ENCODE assay signal across 15 mouse cellular contexts in the genomic region with DNA sequence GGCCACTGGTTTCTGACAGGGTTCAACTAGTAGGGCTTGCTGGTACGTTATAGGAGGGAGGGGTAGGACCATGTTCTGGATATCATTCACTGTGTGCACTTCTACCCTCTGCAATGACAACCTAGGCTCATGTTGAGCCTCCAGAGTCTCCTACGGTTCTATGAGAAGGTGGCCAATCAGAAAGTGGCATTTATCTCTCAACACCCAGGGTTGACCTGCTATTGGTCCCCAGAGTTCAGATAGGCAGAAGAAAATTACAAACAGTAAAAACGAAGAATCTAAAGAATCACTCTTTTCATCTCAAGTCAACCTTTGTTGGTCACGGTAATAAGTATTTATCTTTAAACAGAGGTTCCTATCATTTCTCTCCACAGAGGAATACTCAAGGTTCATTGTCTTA. TPM values are rescaled to one million over a fixed set of nuclear protein-coding genes. Genes with fewer than 3 reads are reported as not detected.
A peak's percentile ranks its signal among the peaks of the same experiment; 100 is the strongest.
DNase-seq lines count a peak whose midpoint lies in the region; ATAC-seq and TF ChIP-seq lines count a peak whose summit lies in the region.
"Had no signal": no experiment of that assay in that cellular context is flagged by ENCODE, and none has a peak within 500 bp of the region (broad histone marks: within the 10 kb centered on the region; RNA-seq: fewer than 3 reads in every experiment).

No protein-coding gene starts in this region.

- 80% methylated on average over 4 of the region's 4 CpGs for WGBS in heart, embryonic 10.5 days
- WGBS in heart, adult 2 months, result 84% methylated on average over 4 of the region's 4 CpGs
- WGBS in lung, postnatal 0 days, result 65% methylated on average over 4 of the region's 4 CpGs
- 77% methylated on average over 4 of the region's 4 CpGs for WGBS in lung, adult 2 months
- 56% methylated on average over 4 of the region's 4 CpGs for WGBS in small intestine, adult 2 months
- 94% methylated on average over 4 of the region's 4 CpGs for WGBS in forebrain, embryonic 16.5 days

- H3K9me3 ChIP-seq in heart, embryonic 10.5 days, result no peaks in the 10 kb centered on the region
- no peaks in the 10 kb centered on the region for H3K9me3 ChIP-seq in lung, postnatal 0 days (ENCODE audit: low read length)
- H3K9me3 ChIP-seq in forebrain, embryonic 16.5 days (ENCODE audit: control insufficient read depth, low read length), result no peaks in the 10 kb centered on the region
- H3K9me3 ChIP-seq: forebrain, embryonic 10.5 days; neural tube, embryonic 12.5 days had no signal

- TF ChIP-seq POLR2A in heart, adult 2 months (IDR thresholded peaks at IDR 0.05; ENCODE audit: insufficient read depth, low read depth, low read length), result no peak
- no peak for TF ChIP-seq POLR2A in lung, adult 2 months (IDR thresholded peaks at IDR 0.05; ENCODE audit: borderline replicate concordance, extremely low read depth, low read depth, low read length)
- TF ChIP-seq POLR2A in small intestine, adult 2 months (IDR thresholded peaks at IDR 0.05; ENCODE audit: low read depth, low read length), result no peak

- peak overlapping the region; percentile 70; the same call in 1 of the 2 replicates for H3K27ac ChIP-seq in heart, embryonic 10.5 days
- H3K27ac ChIP-seq in heart, adult 2 months, result no peak overlapping the region
- peak overlapping the region; percentile 65 for H3K27ac ChIP-seq in lung, postnatal 0 days (ENCODE audit: low read length)
- peak overlapping the region; percentile 99 for H3K27ac ChIP-seq in small intestine, adult 2 months (ENCODE audit: insufficient read depth, low read depth, low read length)
- H3K27ac ChIP-seq in forebrain, embryonic 16.5 days (ENCODE audit: low read length), result no peak overlapping the region
- H3K27ac ChIP-seq: neural tube, embryonic 12.5 days had no signal

- intact Hi-C loops in heart, adult 2 months (cut with DNase I), result no loop called here

- peaks cover 37% of the 10 kb centered on the region for H3K4me1 ChIP-seq in heart, embryonic 10.5 days
- no peaks in the 10 kb centered on the region for H3K4me1 ChIP-seq in heart, adult 2 months (ENCODE audit: control insufficient read depth, insufficient read depth, low read length)
- peaks cover 8% of the 10 kb centered on the region; the same call in 1 of the 2 replicates for H3K4me1 ChIP-seq in lung, postnatal 0 days (ENCODE audit: insufficient read depth, low read depth, low read length)
- peaks cover 4% of the 10 kb centered on the region for H3K4me1 ChIP-seq in lung, adult 2 months (ENCODE audit: control insufficient read depth, insufficient read depth, low read length)
- H3K4me1 ChIP-seq in small intestine, adult 2 months (ENCODE audit: control insufficient read depth, insufficient read depth, insufficient read length, low read length), result peaks cover 27% of the 10 kb centered on the region; the same call in 1 of the 2 replicates
- peaks cover 16% of the 10 kb centered on the region for H3K4me1 ChIP-seq in forebrain, embryonic 16.5 days (replicated peaks; ENCODE audit: control insufficient read depth, insufficient read depth, low read length)

- H3K4me3 ChIP-seq in heart, embryonic 10.5 days, result no peak overlapping the region
- H3K4me3 ChIP-seq in heart, adult 2 months, result no peak overlapping the region
- no peak overlapping the region for H3K4me3 ChIP-seq in lung, postnatal 0 days (ENCODE audit: low read depth, low read length)
- no peak overlapping the region for H3K4me3 ChIP-seq in lung, adult 2 months (replicated peaks; ENCODE audit: extremely low read depth, low read depth, low read length)
- no peak overlapping the region for H3K4me3 ChIP-seq in small intestine, adult 2 months (ENCODE audit: low read depth, low read length)
- no peak overlapping the region for H3K4me3 ChIP-seq in forebrain, embryonic 16.5 days (replicated peaks; ENCODE audit: low read length)
- H3K4me3 ChIP-seq: forebrain, embryonic 10.5 days; neural tube, embryonic 12.5 days had no signal

- no peak for ATAC-seq in lung, postnatal 0 days
- ATAC-seq in forebrain, embryonic 16.5 days, result no peak

- TF ChIP-seq CTCF in heart, adult 2 months (IDR thresholded peaks at IDR 0.05), result no peak
- no peak for TF ChIP-seq CTCF in lung, postnatal 0 days (IDR thresholded peaks at IDR 0.05)
- TF ChIP-seq CTCF in lung, adult 2 months (IDR thresholded peaks at IDR 0.05; ENCODE audit: insufficient read depth, low read length), result no peak
- TF ChIP-seq CTCF in small intestine, adult 2 months (IDR thresholded peaks at IDR 0.05; ENCODE audit: extremely low read depth, insufficient read length, insufficient replicate concordance, low read depth, low read length), result no peak

- peaks cover 32% of the 10 kb centered on the region for H3K36me3 ChIP-seq in heart, embryonic 10.5 days
- no peaks in the 10 kb centered on the region; the same call in 1 of the 2 replicates for H3K36me3 ChIP-seq in heart, adult 2 months (ENCODE audit: control insufficient read depth, insufficient read depth, low read length)
- H3K36me3 ChIP-seq in lung, postnatal 0 days (ENCODE audit: insufficient read depth, low read length), result peaks cover 7% of the 10 kb centered on the region
- H3K36me3 ChIP-seq in small intestine, adult 2 months (ENCODE audit: control insufficient read depth, insufficient read depth, low read length), result peaks cover 8% of the 10 kb centered on the region; the same call in 1 of the 2 replicates
- H3K36me3 ChIP-seq in forebrain, embryonic 16.5 days (ENCODE audit: control insufficient read depth, insufficient read depth), result no peaks in the 10 kb centered on the region; the same call in 1 of the 2 replicates
- H3K36me3 ChIP-seq: neural tube, embryonic 12.5 days had no signal

- no peak for DNase-seq in heart, embryonic 10.5 days (ENCODE audit: low spot score)
- DNase-seq in heart, adult 2 months, result no peak
- no peak for DNase-seq in lung, postnatal 0 days (ENCODE audit: low spot score)
- no peak for DNase-seq in lung, adult 2 months
- peak; percentile 64 for DNase-seq in liver
- DNase-seq in cerebellum, postnatal 4 days (ENCODE audit: low spot score in 2 of 2), result no peak
- DNase-seq: cerebellum, adult 11 months; kidney, adult 18-20 months; spleen, adult 18-20 months; thymus, adult 18-20 months had no signal

- no peak overlapping the region for H3K4me2 ChIP-seq in lung, postnatal 0 days (replicated peaks; ENCODE audit: low read depth, low read length)
- no peak overlapping the region for H3K4me2 ChIP-seq in forebrain, embryonic 16.5 days (ENCODE audit: low read length)
- H3K4me2 ChIP-seq: midbrain, embryonic 11.5 days; neural tube, embryonic 12.5 days had no signal

- no peaks in the 10 kb centered on the region for H3K79me2 ChIP-seq in heart, adult 2 months (replicated peaks; ENCODE audit: control insufficient read depth, insufficient read depth, low read length)

- H3K9ac ChIP-seq in heart, adult 2 months (ENCODE audit: low read depth, low read length), result no peak overlapping the region
- no peak overlapping the region for H3K9ac ChIP-seq in lung, postnatal 0 days (replicated peaks; ENCODE audit: low read depth)
- no peak overlapping the region for H3K9ac ChIP-seq in forebrain, embryonic 16.5 days (replicated peaks; ENCODE audit: low read depth, low read length)
- H3K9ac ChIP-seq: neural tube, embryonic 12.5 days had no signal

- H3K27me3 ChIP-seq in heart, embryonic 10.5 days (ENCODE audit: insufficient read depth, poor library complexity, severe bottlenecking), result no peaks in the 10 kb centered on the region
- H3K27me3 ChIP-seq in heart, adult 2 months (ENCODE audit: control insufficient read depth, insufficient read depth, low read length), result no peaks in the 10 kb centered on the region
- H3K27me3 ChIP-seq in lung, postnatal 0 days (replicated peaks; ENCODE audit: insufficient read depth, low read length), result no peaks in the 10 kb centered on the region
- H3K27me3 ChIP-seq in small intestine, adult 2 months (ENCODE audit: control insufficient read depth, insufficient read depth, low read length), result no peaks in the 10 kb centered on the region
- H3K27me3 ChIP-seq in forebrain, embryonic 16.5 days (replicated peaks; ENCODE audit: control insufficient read depth, insufficient read depth, low read length), result no peaks in the 10 kb centered on the region
- H3K27me3 ChIP-seq: neural tube, embryonic 12.5 days had no signal

- TF ChIP-seq EP300 in heart, adult 2 months (IDR thresholded peaks at IDR 0.05; ENCODE audit: insufficient read depth, low read depth, low read length), result no peak
- no peak for TF ChIP-seq EP300 in lung, postnatal 0 days (IDR thresholded peaks at IDR 0.05)

RNA-seq across cellular contexts. Expression of a gene that starts 21.2 kb away (rescaled TPM):
- polyA plus RNA-seq in heart, embryonic 10.5 days (2016; fragmentation: Nextera tagmentation; extraction: Ambion mirVana), result 37.9 and 44.6 TPM in 2 replicates
- 10 to 100 TPM; 15.4 to 16.5 TPM for total RNA-seq in heart, adult 2 months (2021)
- polyA plus RNA-seq in heart, adult 2 months (2012; rRNA removed), result 5.6 and 10.0 TPM in 2 replicates
- polyA plus RNA-seq in lung, postnatal 0 days (2015; fragmentation: Nextera tagmentation; extraction: Ambion mirVana), result 31.9 and 32.5 TPM in 2 replicates
- 4.0 and 7.4 TPM in 2 replicates for polyA plus RNA-seq in lung, adult 2 months (2012; rRNA removed)
- 5.4 and 9.7 TPM in 2 replicates for polyA plus RNA-seq in small intestine, adult 2 months (2012; rRNA removed)
- 11.4 and 13.1 TPM in 2 replicates for polyA plus RNA-seq in forebrain, embryonic 16.5 days (2015; fragmentation: Nextera tagmentation; extraction: Ambion mirVana)

RNA-seq across cellular contexts. Expression of a gene that starts 28.9 kb away (rescaled TPM):
- 39.4 and 48.3 TPM in 2 replicates for polyA plus RNA-seq in heart, embryonic 10.5 days (2016; fragmentation: Nextera tagmentation; extraction: Ambion mirVana)
- total RNA-seq in heart, adult 2 months (2021), result 10 to 100 TPM; 19.8 to 26.0 TPM
- polyA plus RNA-seq in heart, adult 2 months (2012; rRNA removed), result 15.4 and 17.3 TPM in 2 replicates
- polyA plus RNA-seq in lung, postnatal 0 days (2015; fragmentation: Nextera tagmentation; extraction: Ambion mirVana), result 17.6 and 20.0 TPM in 2 replicates
- polyA plus RNA-seq in lung, adult 2 months (2012; rRNA removed), result 6.9 and 11.9 TPM in 2 replicates
- polyA plus RNA-seq in small intestine, adult 2 months (2012; rRNA removed), result 20.4 and 30.2 TPM in 2 replicates
- polyA plus RNA-seq in forebrain, embryonic 16.5 days (2015; fragmentation: Nextera tagmentation; extraction: Ambion mirVana), result 34.3 and 37.3 TPM in 2 replicates

RNA-seq across cellular contexts. Expression of a gene that starts 29.0 kb away (rescaled TPM):
- polyA plus RNA-seq in heart, embryonic 10.5 days (2016; fragmentation: Nextera tagmentation; extraction: Ambion mirVana), result 16.6 and 25.3 TPM in 2 replicates
- 1 to 10 TPM; 5.0 to 5.2 TPM for total RNA-seq in heart, adult 2 months (2021)
- polyA plus RNA-seq in heart, adult 2 months (2012; rRNA removed), result 1.8 and 3.9 TPM in 2 replicates
- polyA plus RNA-seq in lung, postnatal 0 days (2015; fragmentation: Nextera tagmentation; extraction: Ambion mirVana), result 4.2 and 6.9 TPM in 2 replicates
- polyA plus RNA-seq in lung, adult 2 months (2012; rRNA removed), result 2.4 and 3.4 TPM in 2 replicates
- polyA plus RNA-seq in small intestine, adult 2 months (2012; rRNA removed), result 0.27 and 0.44 TPM in 2 replicates
- polyA plus RNA-seq in forebrain, embryonic 16.5 days (2015; fragmentation: Nextera tagmentation; extraction: Ambion mirVana), result 17.7 and 19.4 TPM in 2 replicates

Comparison
In these comparisons a context has a peak if more than half of its experiments do, and no peak if none do; other contexts are left out.
1. H3K27ac ChIP-seq: peak in heart, embryonic 10.5 days (single experiment), lung, postnatal 0 days (single experiment) and small intestine, adult 2 months (single experiment); none in heart, adult 2 months (single experiment) and forebrain, embryonic 16.5 days (single experiment).